Mouse (Mus musculus) small intestine, adult 2 months (tissue): ENCODE measurements around the gene Gm20388.

ENCODE experiments used
- CTCF ChIP-seq: fragments of 200-500 bp; IDR thresholded peaks from 2 replicates; pipeline ENCODE4 v1.5.1; 2012; ENCODE audit warnings: low read depth, mild to moderate bottlenecking, control low read depth, inconsistent platforms, low read length, moderate library complexity, mixed read lengths; ENCODE audit not compliant: insufficient replicate concordance, insufficient read length; ENCODE audit errors: extremely low read depth
- POLR2A ChIP-seq: fragments of 200-500 bp; IDR thresholded peaks from 2 replicates; pipeline ENCODE4 v1.6.1; 2012; ENCODE audit warnings: low read depth, mild to moderate bottlenecking, control low read depth, inconsistent platforms, low read length, moderate library complexity

DNA sequence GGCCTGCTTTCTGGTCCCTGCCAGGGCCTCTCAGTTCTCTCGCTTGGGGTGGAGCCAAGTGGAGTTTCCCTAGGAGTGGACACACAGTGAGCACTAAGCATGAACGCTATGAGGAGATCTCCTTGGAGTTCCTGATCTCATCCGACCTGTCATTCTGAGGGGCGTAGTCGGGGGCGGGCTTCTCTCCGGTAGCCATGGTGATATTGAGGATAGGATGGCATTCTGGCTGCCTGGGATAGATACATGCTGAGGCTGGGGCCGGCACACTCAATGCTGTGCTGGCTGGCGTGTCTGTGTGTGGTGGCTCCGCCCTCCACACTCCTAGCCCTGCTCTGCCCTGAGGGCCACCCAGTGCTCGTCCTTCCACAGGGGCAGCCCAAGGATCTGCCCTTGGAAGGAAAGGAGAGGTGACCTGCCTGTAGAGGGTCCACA is 2942.7 kb downstream of the Gm20388 start:
- TF ChIP-seq CTCF (no peak), POLR2A (no peak)
